Mouse (Mus musculus) olfactory bulb, adult 2 months (tissue): ENCODE measurements around the gene Opcml.

Experiments
- CTCF ChIP-seq: fragments of 200-500 bp; IDR thresholded peaks from 2 replicates; pipeline ENCODE4 v1.5.1; 2012; ENCODE audit warnings: low read depth, mild to moderate bottlenecking, low read length, moderate library complexity; ENCODE audit not compliant: insufficient read depth
- POLR2A ChIP-seq: fragments of 200-500 bp; IDR thresholded peaks from 2 replicates; pipeline ENCODE4 v1.6.1; 2012; ENCODE audit warnings: mild to moderate bottlenecking, low read depth, low read length, moderate library complexity; ENCODE audit not compliant: insufficient read depth

- TF ChIP-seq CTCF (no peak), POLR2A (no peak)
These were observed 662.5 kb downstream of the Opcml start for GRCm38 (mm10) chr9:28453062-28453461.
